Mouse (Mus musculus): ENCODE data around the gene Srrm4.

The Srrm4 gene

DNA sequence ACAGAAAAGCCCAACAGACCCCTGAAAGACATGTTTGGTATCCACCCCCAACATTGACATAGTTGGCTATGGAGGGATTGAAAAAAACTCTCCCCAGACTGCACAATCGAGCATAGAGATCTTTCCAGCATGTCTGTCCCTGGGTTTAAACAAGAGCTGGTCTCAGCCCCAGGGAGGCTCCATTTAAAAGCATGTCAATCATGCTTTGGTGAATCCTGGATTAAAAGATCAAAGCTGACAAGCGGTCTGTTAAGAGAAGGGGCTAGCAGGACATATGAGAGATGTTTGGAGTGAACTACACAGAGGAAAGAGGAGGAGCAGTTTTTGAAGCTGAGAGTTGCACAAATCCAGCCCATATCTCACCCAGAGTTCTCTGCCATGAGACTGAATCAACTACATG lies 38.5 kb downstream of the Srrm4 start:
- DNase-seq (ENCODE audit: low read depth, low spot score), result no peak

DNA sequence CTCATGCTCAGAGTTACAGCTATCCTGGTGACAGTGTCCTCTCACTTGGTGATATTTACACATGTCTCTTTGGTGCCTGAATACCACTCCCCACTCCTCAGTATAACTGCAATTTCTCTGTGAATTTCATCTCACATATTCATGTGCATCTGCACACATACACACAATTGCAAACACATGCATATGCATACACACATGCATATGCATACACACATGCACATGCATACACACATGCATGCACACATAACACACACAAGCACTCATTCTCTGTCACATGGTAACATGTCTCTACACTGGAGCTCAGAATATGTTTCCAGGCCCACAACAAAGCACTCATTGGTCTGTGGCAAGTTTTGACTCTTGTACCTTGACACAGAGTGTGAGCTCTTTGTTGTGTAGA lies 39.0 kb downstream of the Srrm4 start:
- DNase-seq (ENCODE audit: low read depth, low spot score), result no peak

DNA sequence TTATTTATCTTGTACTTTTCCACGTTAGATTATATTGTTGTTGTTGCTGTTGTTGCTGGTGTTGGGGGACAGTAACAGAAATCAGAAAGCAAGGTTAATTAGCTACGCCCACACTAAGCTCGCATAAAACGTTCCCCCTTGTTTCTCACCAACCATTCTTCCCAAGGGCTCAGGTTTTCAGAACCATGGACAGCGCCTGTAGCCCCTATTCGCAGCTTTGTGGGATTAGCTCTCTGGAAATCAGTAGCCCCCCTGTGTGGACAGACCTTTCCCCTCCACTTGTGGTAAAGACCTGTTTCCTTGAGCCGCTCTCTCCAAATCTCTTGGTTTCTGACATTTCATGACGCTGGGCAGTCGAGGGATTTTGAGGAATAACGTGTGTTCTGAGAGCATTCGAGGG lies 45.9 kb downstream of the Srrm4 start:
- DNase-seq (ENCODE audit: low read depth, low spot score), result no peak

DNA sequence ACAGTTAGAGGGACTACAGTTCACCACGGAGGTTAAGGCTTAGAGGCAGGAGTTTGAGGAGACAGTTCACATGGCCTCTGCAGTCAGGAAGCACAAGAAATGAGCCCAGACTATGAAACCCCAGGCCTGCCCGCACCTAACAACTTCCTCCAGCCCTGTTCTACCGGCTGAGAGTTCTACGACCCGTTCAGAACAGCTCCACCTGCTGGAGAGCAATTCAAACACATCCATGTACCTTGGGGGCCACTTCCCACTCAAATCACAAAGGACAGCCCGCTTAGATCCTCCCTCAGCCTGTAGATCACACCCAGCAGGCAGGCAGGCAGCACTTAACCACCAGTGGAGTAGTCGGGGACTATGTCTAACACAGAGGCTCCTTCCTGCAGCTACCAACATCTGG lies 49.3 kb downstream of the Srrm4 start:
- DNase-seq (ENCODE audit: low read depth, low spot score), result no peak

DNA sequence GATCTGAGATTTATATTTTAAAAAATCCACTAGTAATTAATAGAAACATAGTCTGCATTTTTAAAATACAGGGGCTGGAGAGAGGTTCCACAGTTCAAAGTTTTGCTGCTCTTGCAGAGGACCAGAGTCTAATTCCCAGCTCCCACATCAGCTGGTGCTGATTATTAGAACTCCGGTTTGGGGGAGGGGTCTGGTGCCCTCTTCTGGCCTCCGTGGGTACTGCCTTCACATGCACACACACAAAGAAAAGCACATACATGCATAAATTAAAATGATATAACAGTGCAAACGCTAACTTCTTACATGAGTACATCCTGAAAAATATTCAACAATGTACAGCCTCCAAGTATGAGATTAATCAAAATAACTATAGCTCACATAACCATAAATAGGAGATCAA lies 50.5 kb downstream of the Srrm4 start:
- no peak for DNase-seq (ENCODE audit: low read depth, low spot score)

DNA sequence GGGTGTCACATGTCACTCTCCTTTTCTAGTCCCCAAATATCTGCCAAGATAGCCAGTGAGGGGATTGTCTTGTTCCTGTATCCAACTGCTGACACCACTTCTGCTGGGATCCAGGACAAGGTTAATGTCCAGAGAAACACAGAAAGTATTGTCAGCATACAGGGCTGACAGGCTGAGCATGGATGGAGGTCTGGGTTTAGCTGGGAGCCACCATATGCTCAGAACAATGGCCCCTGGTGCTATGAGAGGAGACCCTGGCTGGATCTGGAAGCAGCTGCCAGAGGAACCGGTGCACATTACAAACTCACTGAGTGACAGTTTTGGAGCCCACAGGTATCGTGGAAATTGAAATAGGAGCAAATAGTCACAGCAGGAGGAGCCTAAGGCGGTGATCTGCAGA lies 52.3 kb downstream of the Srrm4 start:
- no peak for DNase-seq (ENCODE audit: low read depth, low spot score)

DNA sequence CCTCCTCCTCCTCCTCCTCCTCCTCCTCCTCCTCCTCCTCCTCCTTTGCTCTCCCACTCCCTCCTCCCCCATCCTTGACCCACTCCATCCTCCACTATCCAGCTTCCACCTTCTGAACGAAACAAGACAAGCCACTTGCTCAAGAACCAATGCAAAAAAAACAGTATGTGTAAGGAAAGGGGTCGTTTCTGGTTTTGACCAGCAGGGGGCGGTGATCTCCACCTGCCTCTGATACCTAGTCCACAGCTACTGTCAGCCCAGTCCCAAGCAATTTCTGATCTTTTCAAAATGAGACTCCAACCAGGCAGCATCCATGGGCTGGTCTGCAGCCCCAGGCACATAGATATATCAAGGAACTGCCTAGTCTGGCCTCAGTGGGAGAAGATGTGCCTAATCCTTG lies 53.1 kb downstream of the Srrm4 start:
- DNase-seq (ENCODE audit: low read depth, low spot score), result no peak

DNA sequence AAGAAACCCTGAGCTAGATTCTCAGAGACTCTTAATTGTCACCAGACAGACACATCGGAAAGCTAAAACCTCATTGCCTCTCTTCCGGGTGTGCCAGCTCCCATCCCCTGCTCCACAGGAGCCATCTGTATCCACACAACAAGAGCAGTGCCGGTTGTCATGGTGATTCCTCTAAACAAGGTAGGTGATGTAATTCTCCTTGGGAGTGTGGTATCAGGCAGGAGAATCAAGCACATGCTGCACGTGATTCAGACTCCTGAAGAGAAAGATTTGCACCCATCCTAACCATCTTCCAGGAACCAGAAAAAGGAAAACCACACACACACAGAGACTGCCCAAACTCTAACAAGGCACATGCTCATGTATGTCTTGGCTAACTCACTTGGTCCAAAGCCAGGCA lies 65.3 kb downstream of the Srrm4 start:
- DNase-seq (ENCODE audit: low read depth, low spot score), result peak; percentile 54

DNA sequence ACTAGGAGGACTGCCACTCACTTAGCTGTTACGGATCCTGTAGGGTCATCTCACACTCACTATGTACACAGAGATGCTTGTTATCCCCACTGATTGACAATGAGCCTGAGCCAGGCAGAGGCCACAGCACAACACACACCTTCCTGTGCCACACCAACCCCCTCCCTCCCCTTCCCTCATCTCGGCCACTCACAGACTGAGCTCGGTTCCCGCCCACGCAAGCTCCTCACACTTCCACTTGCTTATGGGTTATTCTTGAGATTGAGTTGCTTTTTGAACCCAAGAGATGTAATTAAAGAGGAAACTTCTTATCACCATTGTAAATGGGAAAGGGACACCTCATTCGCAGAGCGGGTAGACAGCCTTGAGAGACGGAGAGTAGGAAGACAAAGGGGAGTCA lies 66.3 kb downstream of the Srrm4 start:
- no peak for DNase-seq (ENCODE audit: low read depth, low spot score)

DNA sequence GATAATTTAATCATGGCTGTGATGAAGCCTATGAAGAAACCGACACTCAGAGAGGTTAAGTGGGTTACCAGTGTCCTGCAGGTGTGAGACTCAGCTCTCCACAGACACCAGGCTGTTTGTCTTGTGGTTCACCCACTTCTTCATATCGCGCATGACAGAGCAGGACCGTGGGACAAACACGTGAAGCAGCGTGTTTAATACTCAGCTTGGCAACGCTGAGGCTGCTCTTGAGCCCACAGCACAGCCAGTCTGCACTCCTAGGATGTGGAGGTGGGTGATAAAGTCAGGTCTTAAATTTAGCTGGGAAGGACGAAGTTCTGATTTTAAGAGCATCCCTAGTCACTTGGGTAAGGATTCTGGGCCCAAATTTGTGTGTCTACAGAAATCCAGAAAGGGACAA lies 68.1 kb downstream of the Srrm4 start:
- no peak for DNase-seq (ENCODE audit: low read depth, low spot score)

DNA sequence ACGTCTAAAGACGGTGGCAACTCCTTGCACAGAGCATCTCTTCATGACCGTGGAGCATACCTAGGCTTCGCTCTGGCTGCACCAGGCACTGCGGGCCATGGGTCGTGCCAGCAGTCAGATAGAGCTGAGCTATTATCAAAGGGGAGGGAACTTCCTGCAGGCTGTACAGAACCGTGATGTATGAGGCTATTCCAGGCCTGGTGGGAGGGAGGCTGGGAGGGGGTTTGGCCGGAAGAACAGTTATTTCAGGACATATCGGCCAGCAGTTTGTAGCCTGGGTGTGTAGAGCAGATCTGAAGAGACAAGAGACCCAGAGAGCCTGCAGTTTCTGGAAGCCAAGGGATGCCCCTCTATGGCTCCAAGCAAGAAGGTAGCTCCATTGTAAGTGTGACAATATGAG lies 68.5 kb downstream of the Srrm4 start:
- no peak for DNase-seq (ENCODE audit: low read depth, low spot score)

DNA sequence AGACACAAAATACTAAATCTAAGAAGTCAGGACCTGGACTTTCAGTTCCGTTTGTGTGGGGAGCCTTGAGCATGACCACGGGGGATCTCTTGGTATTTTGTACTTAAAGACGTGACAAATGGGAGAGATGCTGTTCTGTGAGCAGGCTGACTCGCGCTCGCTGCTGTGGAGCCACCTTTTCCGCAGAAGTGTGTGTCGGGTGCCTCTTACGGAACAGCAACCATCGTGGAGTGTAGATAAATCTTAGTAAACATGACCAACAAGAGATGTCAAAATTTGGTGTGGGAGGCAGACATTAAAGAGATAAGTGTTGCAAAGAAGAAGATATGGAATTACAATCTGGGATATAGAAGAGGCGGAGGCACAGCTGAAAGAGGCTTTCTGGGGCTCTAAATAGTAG lies 69.3 kb downstream of the Srrm4 start:
- no peak for DNase-seq (ENCODE audit: low read depth, low spot score)

DNA sequence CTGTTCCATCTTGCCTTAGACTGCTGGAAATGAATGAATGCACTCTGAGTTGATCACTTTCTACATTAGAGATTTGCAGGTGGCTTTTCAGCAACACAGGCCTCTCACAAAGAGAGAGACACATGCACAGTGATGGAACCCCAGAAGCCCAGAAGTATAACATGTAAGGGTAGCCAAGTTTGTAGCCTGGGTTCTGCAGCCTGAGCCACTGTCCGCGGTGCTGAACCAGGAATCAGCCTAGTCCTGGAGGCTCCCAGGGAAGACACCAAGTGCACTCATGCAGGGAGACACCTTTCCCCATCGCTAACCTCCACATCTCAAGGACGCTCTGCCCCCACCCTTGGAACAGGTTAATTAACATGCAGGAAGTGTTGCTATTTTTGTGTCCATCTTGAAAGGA lies 73.6 kb downstream of the Srrm4 start:
- no peak for DNase-seq (ENCODE audit: low read depth, low spot score)

DNA sequence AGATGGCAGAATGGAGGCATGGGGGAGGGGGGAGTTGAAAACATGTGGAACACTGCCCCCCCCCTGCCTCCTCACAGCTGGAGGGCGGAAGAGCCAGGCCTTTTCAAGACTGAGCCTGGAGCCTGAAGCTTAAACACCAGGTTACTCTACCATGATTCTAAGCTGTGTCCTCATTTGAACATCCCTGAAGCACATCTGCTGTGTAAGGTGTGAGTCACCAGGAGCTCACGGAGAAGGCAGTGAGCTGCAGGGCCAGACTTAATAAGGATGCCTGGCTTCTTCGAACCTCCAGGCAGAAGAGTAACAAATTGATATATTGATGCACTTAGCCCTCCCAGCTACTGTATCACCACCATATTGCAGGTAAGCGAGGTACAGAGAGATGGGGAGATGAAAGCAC lies 79.5 kb downstream of the Srrm4 start:
- no peak for DNase-seq (ENCODE audit: low read depth, low spot score)

DNA sequence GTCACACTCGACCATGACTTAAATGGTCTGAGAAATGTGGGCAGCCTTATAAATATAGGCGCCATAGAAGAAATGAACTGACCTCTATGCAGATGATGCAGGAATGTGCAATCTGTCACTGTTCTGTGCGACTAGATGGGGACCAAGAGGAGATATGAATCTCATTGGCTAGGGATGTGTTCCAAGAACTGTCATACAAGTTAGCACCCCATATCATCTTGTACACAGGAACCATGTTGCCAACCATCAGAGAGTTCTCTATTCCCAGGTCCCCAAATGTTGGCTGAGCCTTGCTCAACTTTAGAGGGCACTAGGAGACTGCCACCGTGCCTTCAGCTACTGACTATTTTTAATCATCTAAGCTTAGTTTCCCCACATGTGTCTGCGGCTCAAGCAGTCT lies 81.4 kb downstream of the Srrm4 start:
- DNase-seq (ENCODE audit: low read depth, low spot score), result no peak

DNA sequence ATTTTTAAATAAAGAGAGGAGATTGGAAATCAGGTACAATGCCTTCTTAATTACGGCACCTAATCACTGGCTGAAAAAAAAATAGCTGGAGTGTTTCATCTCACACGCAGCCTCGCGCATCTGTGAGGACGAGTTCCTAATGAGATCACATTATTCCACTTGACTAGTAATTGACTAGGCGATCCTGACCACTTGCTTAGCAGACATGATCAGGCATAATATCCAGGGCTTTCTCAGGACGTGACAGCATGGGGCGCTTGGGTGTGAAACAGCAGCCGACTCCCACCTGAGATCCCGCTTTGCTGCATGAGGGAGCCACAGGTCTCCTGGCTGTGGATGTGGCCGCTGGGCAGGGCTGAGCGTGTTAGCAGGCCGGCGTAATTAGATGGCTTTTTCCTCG lies 90.3 kb downstream of the Srrm4 start:
- no peak for DNase-seq (ENCODE audit: low read depth, low spot score)

DNA sequence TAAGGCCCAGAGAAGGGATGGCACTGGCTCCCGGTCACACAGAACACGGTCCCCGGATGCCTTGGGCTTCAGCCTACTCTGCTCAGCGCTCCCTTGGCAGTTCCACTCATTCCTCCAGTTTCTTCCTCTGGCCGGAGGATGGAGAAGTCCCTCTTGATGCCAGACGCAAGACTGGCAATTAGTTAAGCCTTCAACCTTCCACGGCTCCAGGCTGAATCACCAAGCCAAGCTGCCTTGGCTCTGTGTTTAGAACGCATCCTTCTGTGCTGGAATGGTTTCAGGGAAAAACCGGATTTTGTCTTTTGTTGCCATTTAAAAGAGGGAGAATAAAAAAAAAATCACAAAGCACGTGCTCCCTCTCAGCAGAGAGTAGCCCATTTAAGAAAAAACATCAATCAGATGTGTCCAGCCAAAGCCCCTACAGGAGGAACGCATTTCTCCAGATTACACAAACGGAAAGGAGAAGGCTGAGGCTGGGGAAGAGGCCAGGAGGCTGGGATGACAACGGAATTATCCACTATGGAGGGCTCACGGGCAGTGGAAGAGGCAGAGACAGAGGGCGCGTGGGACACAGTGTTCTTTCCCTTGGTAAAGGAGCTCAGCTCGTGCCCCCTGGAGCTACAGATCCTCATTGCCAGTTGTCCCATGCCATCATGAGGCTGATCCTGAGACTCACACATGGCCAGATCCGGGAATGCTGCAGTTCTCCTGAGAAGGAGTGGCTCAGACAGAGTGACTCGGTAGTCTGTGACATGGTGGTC lies 92.6 kb downstream of the Srrm4 start:
- DNase-seq (ENCODE audit: low read depth, low spot score), result peak; percentile 40

DNA sequence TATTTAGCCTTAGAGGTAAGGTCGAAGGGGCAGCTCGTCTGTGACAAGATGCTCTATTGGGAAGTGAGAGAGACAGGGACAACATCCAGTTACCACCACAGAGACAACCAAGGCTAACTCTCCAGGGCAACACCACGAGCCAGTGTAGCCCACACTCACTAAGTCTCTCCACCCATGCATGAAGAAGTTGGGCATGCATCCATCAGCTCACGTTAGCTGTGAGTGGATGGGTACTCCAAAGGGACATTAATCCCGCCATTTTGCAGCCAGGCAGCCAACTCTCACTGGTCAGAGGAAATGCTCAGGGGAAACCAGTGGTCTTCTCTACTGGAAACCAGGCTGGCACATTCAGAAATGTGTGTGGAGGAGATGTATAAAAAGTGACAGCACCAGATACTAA lies 93.8 kb downstream of the Srrm4 start:
- no peak for DNase-seq (ENCODE audit: low read depth, low spot score)

DNA sequence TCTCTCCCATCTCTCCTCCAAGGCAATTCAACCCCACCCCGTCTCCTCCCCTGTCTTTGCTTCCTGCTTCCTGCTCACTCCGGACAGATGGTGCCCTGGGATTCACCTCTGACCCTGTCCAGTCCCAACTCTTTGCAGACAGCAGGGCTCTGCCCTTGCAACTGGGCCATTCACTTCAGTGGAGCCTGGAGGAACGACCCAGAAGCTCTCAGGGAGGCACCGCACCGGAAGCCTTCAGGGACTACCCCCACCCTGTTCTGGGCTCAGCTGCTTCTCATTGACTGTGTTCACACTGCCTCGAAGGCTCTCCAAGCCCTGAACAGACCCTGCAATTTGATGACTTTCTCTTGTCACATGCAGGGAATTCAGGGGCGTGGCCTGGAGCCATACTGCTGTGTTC lies 94.4 kb downstream of the Srrm4 start:
- no peak for DNase-seq (ENCODE audit: low read depth, low spot score)

DNA sequence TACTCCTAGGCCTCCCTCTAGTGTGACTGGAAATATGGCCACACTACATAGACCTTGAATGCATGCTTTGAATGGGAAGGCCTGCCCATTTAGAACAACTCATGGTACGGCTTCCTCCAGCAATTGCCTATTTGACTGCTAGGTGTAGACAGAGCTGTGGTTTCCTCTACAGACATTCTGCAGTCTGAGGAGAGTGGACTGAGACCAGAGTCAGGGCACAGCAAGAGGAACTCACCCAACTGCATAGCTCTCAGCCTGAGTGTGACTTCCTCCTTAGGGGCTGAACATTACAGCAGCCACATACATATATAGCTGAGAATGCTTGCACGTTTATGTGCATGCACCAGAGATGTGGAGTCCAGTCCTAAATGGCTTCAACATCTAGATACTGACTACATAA lies 94.9 kb downstream of the Srrm4 start:
- DNase-seq (ENCODE audit: low read depth, low spot score), result no peak

DNA sequence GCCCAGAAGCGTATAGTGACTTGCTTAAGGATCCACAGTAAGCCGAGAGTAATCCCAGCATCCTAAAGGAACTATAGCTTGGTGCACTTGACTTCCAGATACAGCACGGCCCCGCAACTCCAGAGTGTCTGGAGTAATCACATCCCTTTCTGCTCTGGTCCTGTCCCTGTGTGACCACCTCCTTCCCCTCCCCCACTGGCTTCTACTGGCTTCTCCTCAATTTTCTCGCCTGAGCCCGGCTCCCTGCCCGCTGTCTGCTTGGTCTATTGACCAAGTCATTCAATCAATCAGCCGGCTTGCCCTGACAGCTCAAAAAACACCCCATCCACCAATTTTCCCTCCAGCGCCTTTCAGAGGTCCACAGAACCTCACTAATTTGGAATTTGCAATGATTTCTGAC lies 96.2 kb downstream of the Srrm4 start:
- no peak for DNase-seq (ENCODE audit: low read depth, low spot score)

DNA sequence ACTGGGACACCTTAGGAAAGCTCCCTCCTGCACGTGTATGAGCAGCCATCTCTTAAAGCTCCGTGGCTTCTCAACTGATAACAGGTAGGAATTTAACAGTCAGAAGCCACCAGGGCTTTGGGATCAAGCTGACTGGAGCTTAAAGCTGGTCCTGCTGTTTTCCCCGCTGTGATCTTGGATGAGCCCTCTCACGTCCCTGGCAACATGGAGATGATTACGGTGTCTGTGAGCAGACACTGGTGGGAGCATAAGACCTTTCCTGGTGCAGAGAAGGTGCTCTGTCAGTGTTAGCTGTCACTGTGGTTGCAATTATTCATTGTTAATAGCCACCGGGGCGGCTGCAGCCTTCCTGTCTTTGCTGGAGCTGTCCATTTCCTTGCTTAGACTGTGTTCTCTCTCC lies 97.2 kb downstream of the Srrm4 start:
- DNase-seq (ENCODE audit: low read depth, low spot score), result no peak

DNA sequence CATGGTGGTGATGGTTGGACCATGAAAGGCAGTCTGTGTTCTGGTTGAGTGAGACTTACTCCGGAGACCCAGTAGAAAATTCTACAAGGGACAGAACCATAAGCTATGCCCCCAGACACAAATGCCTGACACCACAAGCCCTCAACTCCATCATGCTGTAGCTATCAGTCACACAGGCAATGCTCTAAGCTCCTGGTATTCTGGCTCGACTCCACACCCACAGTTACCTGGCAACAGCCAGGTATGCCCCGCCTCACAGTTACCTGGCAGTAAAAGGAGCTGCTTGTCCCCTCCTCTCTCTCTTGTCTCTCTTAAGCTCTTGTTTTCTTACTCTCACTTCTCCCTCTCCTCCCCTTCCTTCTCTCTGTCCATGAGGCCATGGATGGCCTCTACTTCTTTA lies 98.9 kb downstream of the Srrm4 start:
- DNase-seq (ENCODE audit: low read depth, low spot score), result no peak

DNA sequence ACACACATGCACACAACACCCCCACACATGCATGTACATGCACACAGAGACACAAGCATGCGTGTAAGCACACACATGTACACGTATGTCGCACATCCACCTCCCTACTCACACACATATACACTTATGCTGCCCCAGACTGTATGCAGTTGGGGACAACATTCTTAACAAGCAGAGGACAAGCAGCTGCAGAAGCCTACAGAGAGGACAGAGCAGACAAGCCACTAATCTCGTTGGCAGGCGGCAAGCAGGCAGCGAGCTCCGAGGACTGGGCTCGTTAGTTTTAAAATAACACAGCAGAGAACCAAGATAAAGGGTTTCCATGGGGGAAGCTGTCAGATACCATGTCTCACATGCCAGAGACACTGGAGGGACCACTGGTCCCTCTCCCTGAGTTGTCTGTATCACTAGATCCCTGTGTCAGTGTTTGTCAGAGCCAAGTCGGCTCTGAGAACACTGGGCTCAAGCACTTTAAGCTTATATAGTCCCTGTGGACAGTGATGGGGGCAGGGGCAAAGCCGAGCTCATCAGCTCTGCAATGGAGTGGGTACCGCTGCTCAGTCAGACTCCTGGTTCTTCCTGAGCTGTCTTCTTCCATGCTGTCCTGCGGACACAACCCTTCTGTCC lies 99.7 kb downstream of the Srrm4 start:
- no peak for DNase-seq (ENCODE audit: low read depth, low spot score)
